Mouse (Mus musculus): Measurements from ENCODE around the gene 1110008P14Rik.

Gene 1110008P14Rik

GRCm38 (mm10) chr2:32408429-32409424 is 27.0 kb upstream of the 1110008P14Rik start:
- no peak for DNase-seq

- DNase-seq: no peak
Measured at GRCm38 (mm10) chr2:32407144-32407824, 25.5 kb upstream of the 1110008P14Rik start.

DNA sequence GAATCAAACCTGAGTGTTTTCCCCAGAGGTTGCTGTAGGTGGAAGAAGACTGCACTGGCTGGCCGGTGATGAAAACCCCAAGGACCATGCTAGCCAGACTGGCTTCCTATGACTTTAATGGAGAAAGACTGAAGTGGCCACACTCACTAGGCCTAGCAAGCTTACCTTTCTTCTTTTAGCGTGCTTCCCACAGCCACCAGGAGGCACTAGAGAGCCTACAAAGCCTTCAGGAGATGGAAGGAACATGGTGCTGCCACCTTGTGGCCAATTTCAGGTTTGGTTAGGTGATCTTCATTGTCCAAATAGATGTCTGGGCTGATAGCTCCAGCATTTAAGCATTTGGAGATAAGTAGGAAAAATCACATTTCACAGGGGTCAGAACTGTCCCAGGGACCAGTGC is 22.9 kb upstream of the 1110008P14Rik start:
- DNase-seq: peak; percentile 94

GRCm38 (mm10) chr2:32396695-32397094 is 15.0 kb upstream of the 1110008P14Rik start:
- peak; percentile 26 for DNase-seq

GRCm38 (mm10) chr2:32395946-32396621 is 14.3 kb upstream of the 1110008P14Rik start:
- peak; percentile 77 for DNase-seq

DNA sequence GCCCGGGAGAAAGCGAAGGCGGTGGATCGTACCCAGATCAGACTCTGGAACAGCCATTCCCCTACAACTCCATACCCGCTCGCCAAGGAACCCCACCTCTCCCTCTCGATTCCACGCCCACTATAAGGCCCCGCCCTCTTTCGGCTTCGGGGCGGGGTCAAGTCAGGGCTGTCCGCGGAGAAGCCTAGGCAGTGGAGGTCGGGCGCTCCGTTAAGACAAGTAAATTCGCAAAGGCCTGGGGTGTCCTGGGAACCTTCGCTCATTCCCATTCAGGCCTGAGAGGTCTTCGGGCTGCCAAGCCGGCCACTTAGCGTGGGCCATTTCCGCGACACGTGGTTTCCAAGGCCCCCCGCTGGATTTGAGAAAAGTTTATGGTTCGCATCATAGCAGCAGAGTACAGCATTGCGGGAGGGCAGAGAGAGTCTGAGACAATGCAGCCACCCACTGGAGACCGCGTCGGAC is 13.8 kb upstream of the 1110008P14Rik start, which contains the start of gene Ptges2:
Gene Ptges2 (plus strand): TSS at position 413 of the 462 bp plus-strand sequence.
- peak; percentile 94 for DNase-seq

- DNase-seq: peak; percentile 71
Measured at GRCm38 (mm10) chr2:32394973-32395372, 13.2 kb upstream of the 1110008P14Rik start.

GRCm38 (mm10) chr2:32392063-32392462 is 10.3 kb upstream of the 1110008P14Rik start:
- DNase-seq: no peak

DNA sequence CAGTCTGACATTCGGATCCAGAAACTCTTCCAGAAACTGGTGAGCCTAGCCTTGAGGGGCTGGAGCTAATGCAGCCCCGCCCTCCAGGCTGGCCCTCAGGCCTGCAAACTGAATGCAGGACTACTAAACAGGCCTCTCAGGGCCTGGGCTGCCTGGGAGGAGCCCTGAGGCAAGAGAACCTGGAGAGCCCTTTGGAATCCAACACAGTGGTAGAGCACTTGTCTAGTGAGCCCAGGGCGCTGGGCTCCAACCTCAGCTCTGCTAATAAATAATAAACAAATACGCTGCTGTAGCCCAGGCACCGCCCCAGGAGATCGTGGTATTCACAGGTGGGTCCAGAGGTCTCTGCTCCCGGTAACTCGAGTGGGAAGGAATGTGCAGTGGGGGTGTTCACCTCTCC is 9.1 kb upstream of the 1110008P14Rik start:
- no peak for DNase-seq

GRCm38 (mm10) chr2:32389157-32389556 is 7.4 kb upstream of the 1110008P14Rik start:
- no peak for DNase-seq

- no peak for DNase-seq
Measured at GRCm38 (mm10) chr2:32387706-32388490, 6.2 kb upstream of the 1110008P14Rik start, which contains the start of gene Lcn2. Gene Lcn2 (minus strand): TSS chr2:32388252.

- DNase-seq: no peak
Measured at GRCm38 (mm10) chr2:32382689-32383088, 951 bp upstream of the 1110008P14Rik start.

- DNase-seq: peak; percentile 69
Measured at GRCm38 (mm10) chr2:32381141-32381774, 480 bp downstream of the 1110008P14Rik start.

- no peak for DNase-seq
Measured at GRCm38 (mm10) chr2:32380001-32380500, 1.7 kb downstream of the 1110008P14Rik start.

DNA sequence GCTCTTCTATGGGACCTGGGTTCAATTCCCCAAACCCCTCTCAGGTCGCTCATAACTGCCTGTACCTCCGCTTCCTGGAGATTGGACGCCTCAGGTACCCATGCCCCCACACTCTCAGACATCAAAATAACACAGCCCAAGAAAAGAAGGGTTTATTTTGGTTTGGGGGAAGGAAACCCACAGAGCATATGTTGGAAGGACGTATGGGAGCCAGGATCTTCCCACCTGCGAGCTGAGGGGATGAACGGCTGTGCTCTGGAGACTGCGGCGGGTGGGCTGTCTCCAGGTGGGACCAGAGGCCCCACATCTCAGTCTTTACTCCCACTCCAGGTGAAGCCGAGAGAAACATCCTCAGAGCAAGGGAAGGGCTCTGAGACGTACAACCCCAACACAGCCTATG is 4.8 kb downstream of the 1110008P14Rik start:
- DNase-seq: no peak

GRCm38 (mm10) chr2:32375317-32375940 is 6.3 kb downstream of the 1110008P14Rik start:
- no peak for DNase-seq

DNA sequence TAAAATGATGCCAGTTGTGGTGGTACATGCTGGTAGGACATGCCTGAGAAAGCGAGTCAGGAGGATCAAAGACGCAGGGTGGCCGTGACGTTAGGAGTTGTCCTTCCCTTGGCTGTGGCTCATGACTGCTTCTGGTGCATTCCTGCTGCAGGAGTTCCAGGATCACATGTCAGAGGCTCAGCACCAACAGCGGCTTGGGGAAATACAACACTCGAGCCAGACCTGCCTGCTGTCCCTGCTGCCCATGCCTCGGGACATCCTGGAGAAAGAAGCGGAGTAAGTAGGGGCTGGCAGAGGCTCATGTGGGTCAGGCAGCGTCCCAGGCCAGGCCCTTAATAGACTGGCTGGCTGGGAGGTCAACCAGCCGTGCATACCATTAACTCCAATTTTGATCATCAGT is 7.5 kb downstream of the 1110008P14Rik start:
- DNase-seq: no peak

GRCm38 (mm10) chr2:32367315-32367714 is 14.4 kb downstream of the 1110008P14Rik start:
- DNase-seq: no peak

- no peak for DNase-seq
Measured at GRCm38 (mm10) chr2:32364121-32364520, 17.6 kb downstream of the 1110008P14Rik start.

DNA sequence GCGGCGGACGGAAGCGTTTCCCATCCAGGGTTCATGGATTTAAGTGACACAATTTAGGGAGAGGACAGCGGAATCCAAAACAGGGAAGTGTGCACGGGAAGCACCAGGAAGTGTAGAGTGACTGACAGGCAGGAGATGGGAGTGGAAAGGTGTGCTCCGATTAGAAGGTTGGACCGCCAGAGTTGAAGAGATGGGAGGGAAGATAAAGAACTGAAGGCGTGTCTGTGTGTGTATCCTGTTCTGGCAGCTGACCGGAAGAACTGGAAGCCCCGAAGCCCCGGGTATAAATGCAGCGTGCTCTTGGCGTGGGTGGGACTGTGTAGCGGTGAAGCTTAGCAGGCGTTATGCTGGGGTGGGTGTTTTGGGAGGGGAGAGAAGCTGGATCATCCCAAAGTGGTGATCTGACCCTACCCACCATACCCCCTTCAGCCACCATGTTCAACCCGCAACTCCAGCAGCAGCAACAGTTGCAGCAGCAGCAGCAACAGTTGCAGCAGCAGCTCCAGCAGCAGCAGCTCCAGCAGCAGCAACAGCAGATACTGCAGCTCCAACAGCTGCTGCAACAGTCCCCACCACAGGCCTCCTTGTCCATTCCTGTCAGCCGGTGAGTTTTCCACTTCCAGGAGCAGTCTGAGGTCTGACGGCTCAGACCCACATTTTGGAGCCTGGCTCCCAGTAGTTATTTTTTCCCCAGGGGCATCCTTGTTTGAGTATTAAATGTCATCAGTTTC is 18.2 kb downstream of the 1110008P14Rik start:
- no peak for DNase-seq
